Comparison of ENCODE assay signal across 14 mouse cellular contexts in the genomic region with DNA sequence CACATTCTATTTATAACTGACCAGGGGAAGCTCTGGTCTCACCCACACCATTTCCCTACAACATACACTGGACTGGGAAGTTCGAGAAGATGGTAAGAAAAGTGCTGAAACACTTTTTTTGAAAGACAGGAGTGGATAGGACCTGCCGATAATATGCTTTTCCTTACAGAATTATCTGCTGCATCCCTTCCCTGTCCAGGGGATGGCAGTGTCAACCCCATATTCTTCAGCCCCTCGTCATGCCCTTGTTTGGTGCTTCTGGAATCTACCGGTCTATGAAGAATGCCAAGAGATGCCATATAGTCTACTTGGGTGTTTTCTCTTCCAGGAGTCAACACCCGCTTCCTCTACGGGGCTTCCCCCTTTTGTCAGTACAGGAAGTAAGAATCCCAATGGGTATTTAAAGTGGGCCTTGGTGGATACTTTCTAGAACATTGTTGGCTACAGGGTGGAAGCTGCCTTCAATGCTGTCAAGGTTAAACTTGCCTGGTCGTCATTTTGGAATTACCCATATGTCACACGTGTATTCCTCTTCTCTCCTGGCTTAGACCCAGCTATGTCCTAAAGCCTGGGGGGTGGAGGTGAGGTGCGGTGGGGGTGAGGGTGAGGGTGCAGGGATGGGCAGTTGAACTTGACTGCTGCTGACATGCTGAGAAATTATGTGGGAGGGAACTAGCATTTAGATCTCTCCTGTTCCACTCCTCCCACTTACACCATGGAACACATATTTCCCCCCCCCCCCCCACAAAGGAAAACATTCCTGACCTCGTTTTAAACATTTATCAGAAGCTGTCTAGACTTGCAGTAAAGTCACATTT. TPM values are rescaled to one million over a fixed set of nuclear protein-coding genes. Genes with fewer than 3 reads are reported as not detected.
DNase-seq lines count a peak whose midpoint lies in the region; ATAC-seq and TF ChIP-seq lines count a peak whose summit lies in the region.
"Had no signal": no experiment of that assay in that cellular context is flagged by ENCODE, and none has a peak within 500 bp of the region (broad histone marks: within the 10 kb centered on the region; RNA-seq: fewer than 3 reads in every experiment).

No protein-coding gene starts in this region.

- no peak for TF ChIP-seq CTCF in lung, embryonic 14.5 days (IDR thresholded peaks at IDR 0.05; ENCODE audit: low read depth)
- no peak for TF ChIP-seq CTCF in small intestine, adult 2 months (IDR thresholded peaks at IDR 0.05; ENCODE audit: extremely low read depth, insufficient read length, insufficient replicate concordance, low read depth, low read length)

- no peaks in the 10 kb centered on the region for H3K9me3 ChIP-seq in intestine, embryonic 16.5 days (ENCODE audit: control insufficient read depth, low read length)
- H3K9me3 ChIP-seq in intestine, embryonic 15.5 days, result no peaks in the 10 kb centered on the region
- no peaks in the 10 kb centered on the region for H3K9me3 ChIP-seq in lung, embryonic 14.5 days (ENCODE audit: low read depth, low read length)
- no peaks in the 10 kb centered on the region for H3K9me3 ChIP-seq in midbrain, embryonic 11.5 days (ENCODE audit: control insufficient read depth, low read length)
- H3K9me3 ChIP-seq: hindbrain, embryonic 12.5 days; limb, embryonic 15.5 days; neural tube, embryonic 13.5 days had no signal

- no peak for DNase-seq in lung, embryonic 14.5 days
- no peak for DNase-seq in lung, postnatal 14 days
- DNase-seq in urinary bladder, adult 2 months (ENCODE audit: low spot score), result no peak
- DNase-seq in midbrain, embryonic 11.5 days (ENCODE audit: low spot score, missing footprints), result no peak
- DNase-seq: cerebellum, adult 8-10 months; retina, postnatal 1 day; thymus, postnatal 25 days had no signal

- no peak for ATAC-seq in intestine, embryonic 16.5 days
- ATAC-seq in intestine, embryonic 15.5 days, result no peak
- ATAC-seq in lung, embryonic 14.5 days (ENCODE audit: insufficient read depth), result peak; percentile 33; the same call in 1 of the 2 replicates
- peak; percentile 21 for ATAC-seq in common myeloid progenitor, adult 5-6 weeks (replicated peaks; ENCODE audit: low read depth, poor library complexity, severe bottlenecking)
- ATAC-seq in midbrain, embryonic 11.5 days (ENCODE audit: low FRiP score), result no peak

- no peak overlapping the region for H3K4me3 ChIP-seq in intestine, embryonic 16.5 days (ENCODE audit: low read length)
- no peak overlapping the region for H3K4me3 ChIP-seq in intestine, embryonic 15.5 days (replicated peaks)
- no peak overlapping the region for H3K4me3 ChIP-seq in lung, embryonic 14.5 days (ENCODE audit: low read depth, low read length)
- no peak overlapping the region for H3K4me3 ChIP-seq in small intestine, adult 2 months (ENCODE audit: low read depth, low read length)
- no peak overlapping the region for H3K4me3 ChIP-seq in midbrain, embryonic 11.5 days (ENCODE audit: low read depth, low read length)
- H3K4me3 ChIP-seq: hindbrain, embryonic 12.5 days; limb, embryonic 15.5 days; neural tube, embryonic 13.5 days had no signal

- H3K27ac ChIP-seq in intestine, embryonic 16.5 days (ENCODE audit: low read length), result 0 out of 2 replicates have a peak overlapping the region, but pooled peaks have one; percentile 26
- H3K27ac ChIP-seq in intestine, embryonic 15.5 days, result no peak overlapping the region
- no peak overlapping the region for H3K27ac ChIP-seq in lung, embryonic 14.5 days (ENCODE audit: low read depth)
- peak overlapping the region; percentile 45 for H3K27ac ChIP-seq in small intestine, adult 2 months (ENCODE audit: insufficient read depth, low read depth, low read length)
- H3K27ac ChIP-seq in midbrain, embryonic 11.5 days (ENCODE audit: low read depth, low read length), result no peak overlapping the region
- H3K27ac ChIP-seq: hindbrain, embryonic 12.5 days; limb, embryonic 15.5 days; neural tube, embryonic 13.5 days had no signal

- H3K4me2 ChIP-seq in intestine, embryonic 16.5 days (ENCODE audit: low read depth, low read length), result no peak overlapping the region
- H3K4me2 ChIP-seq in intestine, embryonic 15.5 days (replicated peaks), result no peak overlapping the region
- H3K4me2 ChIP-seq in lung, embryonic 14.5 days, result no peak overlapping the region
- no peak overlapping the region for H3K4me2 ChIP-seq in midbrain, embryonic 11.5 days
- H3K4me2 ChIP-seq: hindbrain, embryonic 12.5 days; limb, embryonic 15.5 days; neural tube, embryonic 13.5 days had no signal

- no peaks in the 10 kb centered on the region for H3K36me3 ChIP-seq in intestine, embryonic 16.5 days (ENCODE audit: control insufficient read depth, insufficient read depth, low read length)
- H3K36me3 ChIP-seq in intestine, embryonic 15.5 days, result no peaks in the 10 kb centered on the region
- no peaks in the 10 kb centered on the region for H3K36me3 ChIP-seq in lung, embryonic 14.5 days (ENCODE audit: insufficient read depth)
- H3K36me3 ChIP-seq in small intestine, adult 2 months (ENCODE audit: control insufficient read depth, insufficient read depth, low read length), result no peaks in the 10 kb centered on the region
- no peaks in the 10 kb centered on the region for H3K36me3 ChIP-seq in midbrain, embryonic 11.5 days (ENCODE audit: control insufficient read depth, insufficient read depth, low read length)
- H3K36me3 ChIP-seq: hindbrain, embryonic 12.5 days; limb, embryonic 15.5 days; neural tube, embryonic 13.5 days had no signal

- H3K4me1 ChIP-seq in intestine, embryonic 16.5 days (ENCODE audit: control insufficient read depth, insufficient read depth, low read length), result peaks cover 9% of the 10 kb centered on the region
- H3K4me1 ChIP-seq in intestine, embryonic 15.5 days (replicated peaks), result peaks cover 7% of the 10 kb centered on the region; the same call in 1 of the 2 replicates
- peaks cover 7% of the 10 kb centered on the region for H3K4me1 ChIP-seq in lung, embryonic 14.5 days (ENCODE audit: insufficient read depth)
- H3K4me1 ChIP-seq in small intestine, adult 2 months (ENCODE audit: control insufficient read depth, insufficient read depth, insufficient read length, low read length), result peaks cover 9% of the 10 kb centered on the region; the same call in 1 of the 2 replicates
- H3K4me1 ChIP-seq in midbrain, embryonic 11.5 days (ENCODE audit: control insufficient read depth, insufficient read depth, low read length), result no peaks in the 10 kb centered on the region
- H3K4me1 ChIP-seq: hindbrain, embryonic 12.5 days; neural tube, embryonic 13.5 days had no signal

- no peak for TF ChIP-seq POLR2A in small intestine, adult 2 months (IDR thresholded peaks at IDR 0.05; ENCODE audit: low read depth, low read length)

- no peak overlapping the region for H3K9ac ChIP-seq in intestine, embryonic 16.5 days (ENCODE audit: low read depth, low read length)
- H3K9ac ChIP-seq in intestine, embryonic 15.5 days, result no peak overlapping the region
- H3K9ac ChIP-seq in lung, embryonic 14.5 days, result no peak overlapping the region
- no peak overlapping the region for H3K9ac ChIP-seq in midbrain, embryonic 11.5 days (ENCODE audit: low read length)
- H3K9ac ChIP-seq: hindbrain, embryonic 12.5 days; limb, embryonic 15.5 days; neural tube, embryonic 13.5 days had no signal

- 67% methylated on average over 10 of the region's 10 CpGs for WGBS in intestine, embryonic 16.5 days
- 69% methylated on average over 10 of the region's 10 CpGs for WGBS in intestine, embryonic 15.5 days
- WGBS in lung, embryonic 14.5 days, result 51% methylated on average over 10 of the region's 10 CpGs
- WGBS in small intestine, adult 2 months, result 57% methylated on average over 10 of the region's 10 CpGs
- 76% methylated on average over 10 of the region's 10 CpGs for WGBS in midbrain, embryonic 11.5 days

- no peaks in the 10 kb centered on the region for H3K27me3 ChIP-seq in intestine, embryonic 16.5 days (replicated peaks; ENCODE audit: control insufficient read depth, insufficient read depth, low read length)
- no peaks in the 10 kb centered on the region for H3K27me3 ChIP-seq in intestine, embryonic 15.5 days (replicated peaks)
- no peaks in the 10 kb centered on the region for H3K27me3 ChIP-seq in lung, embryonic 14.5 days (ENCODE audit: insufficient read depth, low read length)
- no peaks in the 10 kb centered on the region for H3K27me3 ChIP-seq in small intestine, adult 2 months (ENCODE audit: control insufficient read depth, insufficient read depth, low read length)
- H3K27me3 ChIP-seq in midbrain, embryonic 11.5 days (ENCODE audit: control insufficient read depth, insufficient read depth, low read length), result no peaks in the 10 kb centered on the region
- H3K27me3 ChIP-seq: hindbrain, embryonic 12.5 days; limb, embryonic 15.5 days; neural tube, embryonic 13.5 days had no signal

RNA-seq across cellular contexts. Expression of a gene that starts 21.0 kb away (rescaled TPM):
- polyA plus RNA-seq in intestine, embryonic 16.5 days (2015; fragmentation: Nextera tagmentation; extraction: Ambion mirVana), result 85.2 and 109 TPM in 2 replicates
- polyA plus RNA-seq in intestine, embryonic 15.5 days (2015; fragmentation: Nextera tagmentation; extraction: Ambion mirVana), result 87.4 and 92.5 TPM in 2 replicates
- polyA plus RNA-seq in lung, embryonic 14.5 days (2014; fragmentation: Nextera tagmentation; extraction: Ambion mirVana), result 35.1 and 37.9 TPM in 2 replicates
- 1.8 and 2.7 TPM in 2 replicates for total RNA-seq in common myeloid progenitor, adult 5-6 weeks (2017)
- polyA plus RNA-seq in small intestine, adult 2 months (2012; rRNA removed), result 664 and 1,449 TPM in 2 replicates
- 1,512 and 1,720 TPM in 2 replicates for polyA plus RNA-seq in urinary bladder, adult 2 months (2012; rRNA removed)
- polyA plus RNA-seq in midbrain, embryonic 11.5 days (2014; fragmentation: Nextera tagmentation; extraction: Ambion mirVana), result 25.1 and 26.8 TPM in 2 replicates

Comparison
In these comparisons a context has a peak if more than half of its experiments do, and no peak if none do; other contexts are left out.
1. H3K27ac ChIP-seq: peak in intestine, embryonic 16.5 days (single experiment) and small intestine, adult 2 months (single experiment); none in intestine, embryonic 15.5 days (single experiment), lung, embryonic 14.5 days (single experiment) and midbrain, embryonic 11.5 days (single experiment).
2. ATAC-seq: peak in lung, embryonic 14.5 days (single experiment) and common myeloid progenitor, adult 5-6 weeks (single experiment); none in intestine, embryonic 16.5 days (single experiment), intestine, embryonic 15.5 days (single experiment) and midbrain, embryonic 11.5 days (single experiment).